ENCODE assay signal across 8 mouse cellular contexts in the genomic region with DNA sequence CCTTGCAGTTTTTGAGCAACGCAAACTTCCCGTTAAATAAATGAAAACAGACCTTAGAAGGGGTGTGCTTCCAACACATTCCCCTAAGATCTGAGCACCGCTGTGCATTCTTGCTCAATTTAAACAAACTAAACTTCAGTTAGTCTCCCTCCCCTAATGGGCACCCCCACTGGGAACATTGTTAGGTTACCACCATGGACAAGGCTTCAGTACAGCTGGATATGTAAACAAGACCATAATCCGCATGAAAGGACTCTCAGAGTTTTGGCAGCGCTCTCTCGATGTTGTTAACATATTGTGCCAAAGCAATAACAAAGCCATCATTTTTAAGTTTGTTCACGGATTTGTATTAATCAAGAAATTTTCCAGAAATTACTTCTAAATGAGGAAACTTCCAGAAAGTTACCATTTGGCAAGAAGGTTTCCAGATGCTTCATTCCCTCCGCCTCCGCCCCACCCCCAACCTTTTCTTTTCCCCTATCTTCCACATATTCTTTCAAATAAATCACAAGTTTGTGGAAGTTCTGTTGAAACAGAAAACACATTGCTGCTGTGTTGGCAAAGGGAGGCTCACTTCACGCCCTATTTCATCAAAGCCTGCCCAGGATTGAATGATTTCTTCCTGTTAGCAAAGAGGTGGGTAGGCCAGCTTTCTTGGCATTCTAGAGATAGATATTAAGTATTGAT.
A peak's percentile ranks its signal among the peaks of the same experiment; 100 is the strongest.
DNase-seq lines count a peak whose midpoint lies in the region; ATAC-seq lines count a peak whose summit lies in the region.
"Had no signal": no experiment of that assay in that cellular context is flagged by ENCODE, and none has a peak within 500 bp of the region (broad histone marks: within the 10 kb centered on the region; RNA-seq: fewer than 3 reads in every experiment).

No protein-coding gene starts in this region.

- no peaks in the 10 kb centered on the region for H3K27me3 ChIP-seq in lung, embryonic 16.5 days (ENCODE audit: control insufficient read depth, insufficient read depth, low read depth, low read length)
- H3K27me3 ChIP-seq in embryonic facial prominence, embryonic 12.5 days = no peaks in the 10 kb centered on the region
- H3K27me3 ChIP-seq in stomach, embryonic 15.5 days (replicated peaks) = no peaks in the 10 kb centered on the region

- no peaks in the 10 kb centered on the region for H3K4me1 ChIP-seq in lung, embryonic 16.5 days (replicated peaks; ENCODE audit: control insufficient read depth, insufficient read depth, low read length)
- H3K4me1 ChIP-seq in embryonic facial prominence, embryonic 12.5 days = peaks cover 9% of the 10 kb centered on the region; the same call in 1 of the 2 replicates
- H3K4me1 ChIP-seq in stomach, embryonic 15.5 days = no peaks in the 10 kb centered on the region

- H3K9me3 ChIP-seq in lung, embryonic 16.5 days (ENCODE audit: control insufficient read depth, low read length) = no peaks in the 10 kb centered on the region
- H3K9me3 ChIP-seq in embryonic facial prominence, embryonic 12.5 days = no peaks in the 10 kb centered on the region
- no peaks in the 10 kb centered on the region for H3K9me3 ChIP-seq in stomach, embryonic 15.5 days

- no peak overlapping the region for H3K9ac ChIP-seq in lung, embryonic 16.5 days (ENCODE audit: low read length)
- H3K9ac ChIP-seq in embryonic facial prominence, embryonic 12.5 days = no peak overlapping the region
- no peak overlapping the region for H3K9ac ChIP-seq in stomach, embryonic 15.5 days

- DNase-seq in lung, adult 18-20 months = no peak
- DNase-seq in forelimb bud, embryonic 11.5 days (ENCODE audit: low read depth, low spot score) = peak; percentile 83
- no peak for DNase-seq in right cerebral cortex, postnatal 10 days (ENCODE audit: low spot score in 2 of 2)
- no peak for DNase-seq in thymus, postnatal 0 days (ENCODE audit: low spot score)

- whole genome bisulfite sequencing in lung, embryonic 16.5 days = 27% methylated on average over 10 of the region's 10 CpGs
- 27% methylated on average over 10 of the region's 10 CpGs for WGBS in embryonic facial prominence, embryonic 12.5 days
- WGBS in stomach, embryonic 15.5 days = 22% methylated on average over 10 of the region's 10 CpGs

- no peak overlapping the region for H3K4me3 ChIP-seq in lung, embryonic 16.5 days (ENCODE audit: low read length)
- no peak overlapping the region for H3K4me3 ChIP-seq in embryonic facial prominence, embryonic 12.5 days
- no peak overlapping the region for H3K4me3 ChIP-seq in stomach, embryonic 15.5 days (replicated peaks)

- ATAC-seq in lung, embryonic 16.5 days (ENCODE audit: low read depth) = peak; percentile 92
- no peak for ATAC-seq in embryonic facial prominence, embryonic 12.5 days (ENCODE audit: insufficient number of reproducible peaks, insufficient read depth, low FRiP score, low TSS enrichment)
- ATAC-seq in stomach, embryonic 15.5 days (ENCODE audit: insufficient read depth, low FRiP score, low read depth) = peak; percentile 22; the same call in 1 of the 2 replicates
- ATAC-seq: inflammation-experienced regulatory T-cells, adult 6 months had no signal

- no peaks in the 10 kb centered on the region for H3K36me3 ChIP-seq in lung, embryonic 16.5 days (ENCODE audit: control insufficient read depth, insufficient read depth, low read length)
- H3K36me3 ChIP-seq in embryonic facial prominence, embryonic 12.5 days = no peaks in the 10 kb centered on the region
- no peaks in the 10 kb centered on the region for H3K36me3 ChIP-seq in stomach, embryonic 15.5 days

- no peak overlapping the region for H3K27ac ChIP-seq in lung, embryonic 16.5 days (ENCODE audit: low read length)
- 0 out of 2 replicates have a peak overlapping the region, but pooled peaks have one; percentile 41 for H3K27ac ChIP-seq in embryonic facial prominence, embryonic 12.5 days
- H3K27ac ChIP-seq in stomach, embryonic 15.5 days = no peak overlapping the region

- H3K4me2 ChIP-seq in lung, embryonic 16.5 days (ENCODE audit: low read depth, low read length) = no peak overlapping the region
- H3K4me2 ChIP-seq in embryonic facial prominence, embryonic 12.5 days (replicated peaks) = 0 out of 2 replicates have a peak overlapping the region, but pooled peaks have one; percentile 23
- H3K4me2 ChIP-seq in stomach, embryonic 15.5 days = no peak overlapping the region
